Mouse (Mus musculus) testis, postnatal 14 days (tissue): ENCODE data around the gene Abhd14a.
A peak's percentile ranks its signal among the peaks of the same experiment; 100 is the strongest.
"Not testable (repeated sequence)": the region's sequence is repeated elsewhere in the genome, so short reads cannot be mapped to it uniquely, and the experiment has no call there.

Experiments used
- DNase-seq: peaks from one replicate; pipeline ENCODE4 v3.0.0; 2021; ENCODE audit warnings: low spot score

Gene Abhd14a

DNA sequence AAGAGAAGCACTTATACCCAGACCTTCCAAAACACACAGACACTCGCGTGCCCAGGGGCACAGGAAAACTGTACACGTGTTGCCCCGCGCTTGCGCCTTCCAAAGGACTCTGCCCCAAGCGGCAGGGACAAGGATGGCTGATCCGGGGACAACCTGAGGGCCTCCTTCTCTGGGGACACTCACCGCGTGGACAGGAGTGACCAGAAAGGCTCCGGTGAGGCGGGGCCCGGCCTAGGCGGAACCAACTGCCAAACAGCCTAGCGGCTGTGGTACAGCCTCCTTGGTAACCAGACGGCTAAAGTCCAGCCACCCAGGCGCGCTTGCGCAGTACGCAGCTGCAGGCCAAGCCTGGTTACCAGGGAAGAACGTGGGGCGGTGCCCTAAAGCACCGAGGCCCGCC is at the start of gene Abhd14a, which contains the start of gene Abhd14b:
Abhd14a (minus strand) TSS at position 331 of the 400 bp plus-strand sequence.
Abhd14b (plus strand) TSS at position 112 of the 400 bp plus-strand sequence.
- peak; percentile 88 for DNase-seq

DNA sequence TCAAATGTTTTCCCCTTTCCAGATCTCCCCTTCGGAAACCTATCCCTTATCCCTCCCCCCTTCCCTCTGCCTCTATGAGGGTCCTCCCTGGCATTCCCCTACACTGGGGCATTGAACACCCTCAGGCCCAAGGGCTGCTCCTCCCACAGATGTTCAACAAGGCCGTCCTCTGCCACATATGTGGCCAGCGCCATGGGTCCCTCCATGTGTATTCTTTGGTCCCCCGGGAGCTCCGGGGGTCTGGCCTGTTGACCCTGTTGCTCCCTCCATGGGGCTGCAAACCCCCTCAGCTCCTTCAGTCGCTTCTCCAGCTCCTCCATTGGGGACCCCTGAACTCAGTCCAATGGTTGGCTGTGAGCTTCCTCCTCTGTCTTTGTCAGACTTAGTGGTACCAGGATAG is 40.1 kb upstream of the Abhd14a start:
- not testable (repeated sequence) for DNase-seq

DNA sequence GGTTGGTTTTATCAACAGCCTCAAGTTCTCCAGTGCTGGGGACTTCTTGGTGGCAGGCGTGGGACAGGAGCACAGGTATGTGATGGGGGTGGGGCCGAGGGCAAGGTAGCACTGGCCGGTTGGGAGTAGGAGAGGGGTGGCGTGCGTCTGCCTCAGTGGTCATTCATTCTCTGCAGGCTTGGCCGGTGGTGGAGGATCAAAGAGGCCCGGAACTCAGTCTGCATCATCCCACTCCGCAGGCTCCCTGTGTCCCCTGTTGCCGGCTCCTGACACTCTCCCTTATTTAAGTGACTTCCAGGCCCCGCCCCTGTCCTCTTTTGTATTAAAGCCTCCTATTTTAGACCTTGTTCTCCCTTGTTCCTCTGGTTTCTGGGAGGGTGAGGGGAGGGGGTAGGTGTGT is 37.6 kb upstream of the Abhd14a start:
- no peak for DNase-seq

DNA sequence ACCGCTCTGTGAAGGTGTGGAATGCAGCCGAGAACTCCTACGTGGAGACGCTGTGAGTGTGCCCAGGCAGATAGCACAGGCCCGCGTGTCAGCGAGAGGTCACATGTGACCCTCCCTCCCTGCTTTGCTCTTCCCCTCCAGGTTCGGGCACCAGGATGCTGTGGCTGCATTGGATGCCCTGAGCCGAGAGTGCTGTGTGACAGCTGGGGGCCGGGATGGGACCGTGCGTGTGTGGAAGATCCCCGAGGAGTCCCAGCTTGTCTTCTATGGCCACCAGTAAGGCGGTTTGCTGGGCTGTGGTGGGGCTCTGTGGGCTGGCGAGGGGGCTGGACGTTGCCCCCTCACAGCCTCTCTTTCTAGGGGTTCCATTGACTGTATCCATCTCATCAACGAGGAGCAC is 36.1 kb upstream of the Abhd14a start:
- DNase-seq, result no peak

DNA sequence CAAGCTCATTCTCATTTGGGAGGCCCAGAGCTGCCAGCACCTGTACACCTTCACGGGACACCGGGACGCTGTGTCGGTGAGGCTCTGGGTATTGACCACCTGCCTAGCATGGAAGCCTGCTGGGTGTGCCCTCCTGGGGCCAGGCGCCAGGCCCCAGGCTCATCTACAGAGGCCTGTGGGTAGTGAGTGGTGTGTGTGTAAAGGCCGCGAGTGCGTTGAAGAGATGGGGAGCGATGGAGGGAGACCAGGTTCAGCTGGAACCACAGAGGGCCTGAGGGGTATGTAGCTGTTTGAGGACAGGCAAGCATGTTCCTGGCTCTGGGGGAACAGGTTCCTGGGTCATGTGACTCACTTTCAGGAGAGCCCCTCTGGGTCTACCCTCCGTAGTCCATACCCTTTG is 35.7 kb upstream of the Abhd14a start:
- DNase-seq, result no peak

DNA sequence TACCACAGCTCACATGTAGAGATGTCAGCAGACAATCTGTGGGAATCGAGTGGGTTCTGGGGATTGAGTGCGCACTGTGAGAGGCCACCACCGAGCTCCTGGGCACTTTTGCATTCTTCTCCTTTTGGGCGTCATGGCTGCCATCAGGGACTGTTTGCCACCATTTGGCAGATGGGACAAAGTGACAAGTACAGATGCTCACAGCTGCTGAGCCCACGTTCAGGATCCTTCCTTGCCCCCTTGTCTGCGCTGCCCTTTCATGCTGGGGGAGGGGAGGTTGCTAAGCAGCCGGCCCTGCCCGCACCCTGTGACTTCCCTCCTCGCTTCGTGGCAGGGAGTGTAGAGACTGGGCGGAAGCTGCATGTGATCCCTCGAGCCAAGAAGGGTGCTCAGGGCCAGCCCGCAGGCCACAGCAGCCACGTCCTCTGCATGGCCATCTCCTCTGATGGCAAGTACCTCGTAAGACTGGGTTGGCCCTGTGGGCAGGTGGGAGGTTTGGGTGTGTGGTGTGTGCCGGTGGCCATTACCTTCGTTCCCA is 35.2 kb upstream of the Abhd14a start:
- no peak for DNase-seq

DNA sequence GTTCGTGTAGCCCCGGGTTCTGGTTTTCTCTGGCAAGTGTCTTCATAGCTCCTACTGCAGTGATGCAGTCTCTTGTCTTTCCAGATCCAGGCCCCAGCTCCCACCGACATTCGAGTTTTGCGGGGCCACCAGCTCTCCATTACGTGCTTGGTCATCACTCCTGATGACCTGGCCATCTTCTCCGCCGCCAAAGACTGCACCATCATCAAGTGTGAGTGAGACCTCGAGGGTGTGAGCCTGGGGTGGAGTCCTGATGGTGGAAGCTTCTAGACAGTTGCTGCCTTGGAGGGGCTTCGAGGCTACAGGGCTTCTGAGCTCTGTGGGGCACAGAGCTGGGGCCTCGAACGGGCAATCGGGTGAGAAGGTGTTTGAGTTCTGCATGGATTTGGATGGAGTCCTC is 34.2 kb upstream of the Abhd14a start:
- DNase-seq, result no peak

DNA sequence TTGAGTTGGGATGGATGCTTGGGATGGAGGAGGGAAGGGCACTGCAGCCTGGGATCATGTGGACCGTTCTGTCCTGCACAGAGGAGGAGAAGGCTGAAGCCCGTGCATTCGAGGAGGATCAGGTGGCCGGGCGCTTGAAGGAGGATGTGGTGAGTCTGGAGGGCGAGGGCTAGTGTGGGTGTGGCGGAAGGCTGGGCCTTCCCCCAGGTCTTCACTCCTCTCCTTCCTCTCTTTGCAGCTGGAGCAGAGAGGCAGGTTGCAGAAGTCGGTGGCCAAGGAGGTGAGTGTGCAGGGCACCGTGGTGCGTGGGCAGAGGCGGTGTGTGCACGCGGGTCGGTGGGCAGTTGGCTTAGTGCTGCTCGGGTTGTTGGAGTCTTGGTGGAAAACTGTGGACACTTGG is 33.6 kb upstream of the Abhd14a start:
- DNase-seq, result no peak

DNA sequence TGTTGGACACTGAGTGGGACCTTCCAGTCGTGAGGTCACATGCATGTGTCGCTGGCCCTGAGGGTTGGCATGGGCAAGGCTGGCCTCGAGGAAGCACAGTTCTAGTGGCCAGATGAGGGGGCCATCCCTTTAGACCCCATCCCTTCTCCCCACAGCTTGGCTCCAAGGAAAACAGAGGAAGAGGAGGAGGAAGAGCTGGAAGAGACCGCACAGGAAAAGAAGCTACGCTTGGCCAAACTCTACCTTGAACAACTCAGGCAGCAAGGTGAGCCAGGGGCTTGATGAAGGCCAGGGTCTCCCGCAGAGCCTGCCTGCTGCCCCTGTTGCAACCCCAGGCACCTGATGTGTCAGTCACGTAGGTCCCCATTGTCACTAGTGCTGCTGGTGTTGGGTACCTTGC is 33.1 kb upstream of the Abhd14a start:
- DNase-seq, result no peak

DNA sequence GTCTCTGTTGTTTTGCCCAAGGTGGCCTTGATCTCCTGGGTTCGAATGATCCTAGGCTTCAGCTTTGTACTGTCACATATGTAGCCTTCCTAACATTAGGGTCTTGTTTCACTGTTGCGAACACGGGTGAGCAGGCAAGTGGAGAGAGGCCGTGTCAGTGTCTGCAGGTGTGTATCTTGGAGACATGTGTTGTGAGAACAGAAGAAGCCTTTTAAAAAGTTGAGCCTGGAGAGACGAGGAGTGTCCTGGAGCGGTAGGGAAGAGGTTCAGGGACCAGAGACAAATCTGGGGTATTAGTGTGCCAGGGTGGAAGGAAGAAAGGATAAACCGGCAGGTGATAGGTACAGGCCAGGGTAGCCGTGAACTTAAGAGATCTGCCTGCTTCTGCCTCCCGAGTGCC is 30.6 kb upstream of the Abhd14a start:
- no peak for DNase-seq

DNA sequence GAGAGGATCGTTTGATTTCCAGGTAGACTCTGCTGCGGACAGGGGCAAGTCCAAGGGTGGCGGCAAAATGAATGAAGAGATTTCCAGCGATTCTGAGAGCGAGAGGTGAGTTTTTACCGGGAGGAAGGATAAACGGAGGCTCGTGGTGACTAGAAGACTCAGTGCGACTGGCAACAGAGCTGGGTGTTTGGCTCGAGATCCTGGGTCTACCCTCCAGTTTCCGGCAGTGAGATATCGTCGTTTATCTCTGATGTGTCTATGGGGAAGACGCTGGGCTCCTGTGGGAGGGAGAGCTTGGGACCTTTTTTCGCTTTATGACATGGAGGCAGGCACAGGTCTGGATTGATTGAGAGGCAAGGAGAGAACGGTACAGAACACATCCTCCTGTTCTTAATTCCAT is 30.2 kb upstream of the Abhd14a start:
- DNase-seq, result no peak

DNA sequence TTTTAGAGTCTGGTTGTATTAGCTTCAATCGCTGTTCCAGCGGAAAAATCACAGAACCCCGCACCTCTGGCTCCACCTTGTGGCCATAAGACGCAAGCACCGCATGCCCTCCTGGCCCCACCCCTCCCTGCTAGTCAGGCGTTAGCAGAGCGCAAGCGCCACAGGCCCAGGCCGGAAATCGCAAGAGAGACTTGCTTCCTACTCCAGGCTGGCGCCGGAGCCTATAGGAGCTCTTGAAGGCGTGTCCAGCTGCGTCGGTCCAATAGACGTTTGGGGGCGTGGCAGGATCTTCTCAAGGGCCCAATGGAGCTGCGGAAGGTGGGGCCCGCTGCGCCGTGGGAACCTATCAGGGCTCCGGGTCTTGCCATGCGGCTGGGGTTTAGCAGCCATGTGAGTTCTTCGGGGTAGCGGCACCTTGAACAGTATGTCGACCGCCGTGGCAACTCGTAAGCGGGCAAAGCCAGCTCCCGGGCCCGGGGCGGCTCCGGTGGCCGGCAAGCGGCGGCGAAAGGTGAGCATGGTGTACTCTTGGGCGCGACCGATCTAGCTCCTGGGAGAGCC is 29.5 kb upstream of the Abhd14a start, which contains the start of gene Parp3:
Parp3 (minus strand) TSS at position 26 of the 561 bp plus-strand sequence.
- peak; percentile 100 for DNase-seq

DNA sequence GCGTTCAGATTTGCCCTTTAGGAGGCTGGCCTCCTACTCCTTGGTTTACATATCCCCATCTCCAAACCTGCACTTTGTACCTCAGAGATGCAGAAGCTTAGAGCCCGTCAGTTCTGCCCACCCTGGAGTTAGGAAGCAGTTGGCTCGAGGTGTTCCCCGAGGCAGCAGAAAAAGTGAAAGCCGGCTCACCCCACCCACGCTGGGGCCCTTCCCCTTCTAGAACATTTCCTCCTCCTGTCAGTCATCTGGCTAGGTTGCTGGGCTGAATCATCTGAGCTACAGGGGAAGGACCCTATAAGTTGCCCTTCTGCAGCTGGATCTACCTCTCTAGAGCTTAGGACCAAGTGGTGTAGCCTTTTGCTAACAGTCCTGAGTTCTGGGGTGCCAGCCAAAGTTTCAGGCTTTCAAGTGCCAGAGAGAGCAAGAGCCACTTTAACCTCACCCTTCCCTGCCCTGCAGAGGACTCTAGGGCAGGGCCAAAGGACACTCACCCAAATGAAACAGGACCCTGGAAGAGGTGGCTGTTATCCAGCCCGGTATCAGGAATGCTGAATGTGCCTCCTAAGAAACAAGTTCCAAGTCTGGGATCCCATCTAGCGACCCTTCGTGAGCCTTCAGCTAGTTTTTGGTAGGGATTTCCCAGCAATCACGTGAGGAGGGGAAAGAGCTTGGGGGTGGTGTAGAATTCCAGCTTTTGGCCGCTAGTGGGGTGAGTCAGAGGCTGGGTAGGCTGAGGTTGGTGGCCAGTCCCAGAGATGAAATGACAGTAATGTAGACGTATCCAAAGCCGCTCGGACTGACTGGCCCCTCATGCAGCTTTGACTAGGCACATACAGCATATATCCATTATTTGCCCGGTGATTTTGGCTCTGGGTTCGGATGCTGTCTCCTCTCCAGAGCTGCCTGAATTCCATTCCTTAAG is 28.8 kb upstream of the Abhd14a start:
- no peak for DNase-seq

DNA sequence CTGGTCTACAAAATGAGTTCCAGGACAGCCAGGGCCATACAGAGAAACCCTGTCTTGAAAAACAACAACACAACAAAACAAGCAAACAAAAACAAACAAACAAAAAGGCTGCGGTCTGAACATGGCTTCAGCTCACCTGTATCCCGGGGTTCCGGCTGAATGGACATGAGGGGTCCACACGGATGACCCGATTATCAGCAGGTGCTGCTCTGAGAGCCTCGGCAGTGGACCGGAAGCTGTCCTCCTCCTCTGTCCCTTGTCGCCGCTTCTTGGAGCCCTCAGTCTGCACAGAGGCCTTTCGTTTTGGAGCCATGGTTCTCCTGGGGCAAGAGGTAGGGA is 28.2 kb upstream of the Abhd14a start, which contains the start of gene Rrp9:
Rrp9 (plus strand) TSS at position 301 of the 339 bp plus-strand sequence.
- DNase-seq, result no peak

DNA sequence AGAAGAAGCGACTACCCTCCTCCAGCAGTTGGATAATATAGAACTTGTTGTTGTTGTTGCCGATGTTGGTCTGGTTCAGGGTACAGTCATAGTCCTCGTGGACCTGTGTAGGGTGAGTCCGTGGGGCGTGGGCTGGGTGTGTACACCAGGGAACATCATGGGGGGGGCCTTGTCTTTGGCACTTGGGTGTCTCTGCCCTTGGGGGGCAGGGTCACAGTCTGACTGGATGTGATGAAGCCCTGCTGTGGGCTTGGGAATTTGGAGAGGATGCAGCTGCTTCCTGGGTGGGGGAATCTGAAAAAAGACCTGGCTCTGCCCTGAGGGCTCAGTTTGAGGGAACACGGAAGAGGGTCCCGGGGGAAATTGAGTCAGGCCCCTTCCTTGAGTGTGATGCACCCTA is 27.6 kb upstream of the Abhd14a start:
- peak; percentile 35 for DNase-seq

DNA sequence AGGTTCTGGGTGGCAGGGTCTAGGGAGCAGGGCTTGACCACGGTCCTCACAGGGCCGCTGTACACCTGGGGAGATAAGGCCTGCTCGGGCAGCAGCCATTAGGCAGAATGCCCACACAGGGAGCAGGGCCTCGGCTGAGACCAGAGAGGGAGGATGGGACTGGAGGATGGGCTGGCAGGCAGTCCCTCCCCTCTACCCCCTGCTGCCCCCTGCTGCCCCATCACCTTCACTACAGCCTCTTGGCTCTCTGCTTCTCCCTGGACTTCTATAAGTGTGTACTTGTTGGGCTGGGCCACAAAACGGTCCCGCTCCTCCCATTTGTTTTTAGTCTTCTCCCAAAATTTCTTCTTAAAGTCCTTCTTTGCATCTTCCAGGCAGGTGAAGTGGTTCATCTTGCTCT is 27.0 kb upstream of the Abhd14a start:
- DNase-seq, result peak; percentile 57

DNA sequence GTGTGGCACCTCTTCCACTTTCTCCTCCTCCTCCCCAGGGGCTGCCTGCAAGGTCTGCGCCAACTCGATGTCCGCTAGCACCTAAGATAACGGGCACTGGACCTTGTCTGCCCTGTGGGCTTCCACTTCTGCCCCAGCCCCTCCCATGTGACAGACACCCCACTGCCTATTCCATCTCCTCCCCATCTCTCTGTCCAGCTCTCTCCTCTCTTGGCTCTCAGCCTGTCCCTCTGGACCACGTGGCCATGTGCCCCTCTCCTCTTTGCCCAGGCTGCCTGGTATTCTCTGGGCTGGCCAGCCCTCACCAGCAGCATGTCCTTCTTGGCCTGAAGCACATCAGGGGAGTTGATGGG is 26.3 kb upstream of the Abhd14a start:
- no peak for DNase-seq

DNA sequence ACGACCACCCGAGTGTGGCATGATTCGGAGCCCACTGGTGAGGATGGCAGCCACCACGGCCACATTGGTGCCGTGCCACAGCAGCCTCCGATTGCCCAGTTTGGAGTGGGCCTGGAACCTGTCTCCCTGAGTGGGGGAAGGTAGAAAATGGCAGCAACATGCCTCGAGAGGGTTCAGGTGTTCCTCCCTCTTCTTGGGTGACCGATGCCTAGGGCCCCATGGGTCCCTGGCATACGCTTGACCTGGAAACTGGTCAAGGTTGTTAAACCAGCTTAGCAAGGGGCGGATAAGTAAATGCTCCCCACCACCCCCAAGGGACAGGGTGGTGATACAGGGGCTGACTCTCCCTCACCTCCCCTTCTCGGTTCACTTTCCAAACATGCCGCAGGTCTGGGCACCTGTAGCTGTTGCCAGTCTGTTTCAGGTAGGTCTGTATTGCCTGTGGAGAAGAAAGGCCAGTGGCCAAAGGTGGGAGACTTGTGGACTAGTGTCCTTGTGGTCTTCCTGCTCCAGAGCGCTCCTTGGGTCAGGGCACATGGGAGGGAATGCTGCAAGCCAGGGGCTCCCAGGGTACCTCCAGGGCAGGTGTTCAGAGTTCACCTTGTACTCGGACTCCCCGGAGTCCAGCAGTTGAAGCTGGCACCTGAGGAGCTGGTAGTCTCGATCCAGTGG is 25.7 kb upstream of the Abhd14a start:
- DNase-seq, result no peak

DNA sequence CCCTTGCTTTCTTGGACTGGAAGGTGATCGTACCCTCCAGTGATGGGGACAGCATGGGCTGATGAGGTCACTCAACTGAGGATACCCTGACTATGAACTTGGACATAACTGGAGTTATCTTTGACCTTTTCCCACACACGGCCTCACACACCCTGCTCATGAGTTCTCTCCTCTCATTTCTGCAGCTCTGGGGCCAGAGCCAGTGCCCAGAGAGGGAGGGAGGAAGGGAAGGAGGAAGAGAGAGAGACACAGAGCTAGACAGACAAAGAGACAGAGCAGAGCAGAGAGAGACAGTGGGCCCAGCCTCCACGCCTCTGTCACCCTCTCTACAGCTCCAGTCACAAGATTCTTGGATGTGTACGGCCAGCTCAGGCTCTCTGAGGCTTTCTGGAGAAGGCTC is 24.8 kb upstream of the Abhd14a start:
- DNase-seq, result no peak

DNA sequence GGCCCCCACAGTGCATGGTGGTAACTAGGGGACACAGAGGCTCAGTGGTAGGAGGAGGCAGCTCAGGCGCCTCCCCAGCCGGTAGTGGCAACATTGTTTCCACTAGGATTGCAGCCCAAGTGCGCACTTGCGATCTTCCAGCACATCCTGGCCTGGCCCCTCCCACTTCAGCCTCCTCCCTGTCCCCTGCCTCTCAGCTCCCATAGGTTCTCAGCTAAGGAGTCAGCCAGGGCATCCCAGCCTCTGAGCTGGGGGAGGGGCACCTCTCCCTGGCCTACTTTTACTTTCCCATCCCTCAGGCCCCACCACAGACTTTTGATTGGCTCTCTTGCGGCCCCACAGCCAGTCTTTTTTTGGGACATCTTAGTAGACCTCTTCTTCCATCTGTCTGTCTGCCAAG is 24.4 kb upstream of the Abhd14a start:
- peak; percentile 87 for DNase-seq

DNA sequence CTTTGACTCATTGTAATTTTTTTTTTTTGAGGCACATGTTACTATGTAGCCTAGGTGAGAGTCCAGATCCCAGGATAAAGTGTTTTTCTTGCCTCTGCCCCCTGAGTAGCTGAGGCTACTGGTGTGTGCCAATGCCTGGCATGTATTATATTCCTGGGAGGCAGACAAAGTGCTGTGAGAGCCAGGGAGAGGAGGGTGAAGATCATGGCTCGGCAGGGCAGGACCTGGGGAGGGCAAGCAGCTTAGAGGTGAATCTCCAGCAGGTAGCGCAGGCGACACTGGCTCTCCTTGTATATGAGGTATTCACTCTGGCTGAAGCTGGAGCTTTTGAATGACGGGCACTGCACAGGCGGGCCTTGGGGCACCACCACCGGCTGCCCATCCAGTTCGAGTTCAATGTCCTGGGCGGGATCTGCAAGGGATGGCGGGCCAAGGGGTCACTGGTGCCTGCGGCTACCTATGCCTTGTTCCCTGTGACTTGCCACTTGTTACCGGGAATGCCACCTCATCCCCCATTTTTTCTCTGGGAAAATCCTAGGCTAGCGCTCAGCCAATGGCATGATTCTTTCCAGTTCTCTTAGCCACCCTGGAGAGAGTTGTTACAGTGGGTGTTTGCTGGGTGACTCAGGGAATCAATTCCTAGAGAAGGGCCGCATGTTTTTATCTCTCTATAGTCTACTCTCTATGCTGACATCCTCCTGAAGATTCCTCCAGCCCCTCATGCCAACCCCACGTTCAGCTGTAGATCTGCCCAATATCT is 23.7 kb upstream of the Abhd14a start:
- DNase-seq, result no peak

DNA sequence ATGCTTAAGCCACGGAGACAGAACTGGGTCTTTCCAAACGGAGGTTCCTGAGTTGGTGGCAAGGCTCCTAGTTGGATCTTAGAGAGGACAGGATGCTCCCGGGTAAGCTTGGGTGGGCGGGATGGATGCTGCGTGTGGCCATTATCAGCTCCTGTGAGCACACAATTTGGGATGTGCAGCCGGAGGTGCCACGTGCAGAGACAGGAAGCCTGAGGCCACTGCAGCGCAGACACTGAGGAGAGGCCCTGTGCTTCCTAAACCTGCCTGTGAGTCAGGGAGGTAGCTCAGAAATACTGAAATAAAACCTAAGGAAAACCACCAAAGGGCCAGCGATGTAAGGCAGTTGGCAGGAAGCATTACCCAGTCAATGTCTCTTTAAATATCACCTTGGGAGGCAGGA is 22.3 kb upstream of the Abhd14a start:
- no peak for DNase-seq
